Mouse (Mus musculus) cerebellum, postnatal 10 days (tissue): Measurements from ENCODE around the gene Lpcat2b.
A peak's percentile ranks its signal among the peaks of the same experiment; 100 is the strongest.
"Not testable (repeated sequence)": the region's sequence is repeated elsewhere in the genome, so short reads cannot be mapped to it uniquely, and the experiment has no call there.

Experiments
- DNase-seq, 2 experiments: peaks; one replicate each; pipeline ENCODE4 v3.0.0; 2021; ENCODE audit warnings: mixed read lengths in 2 of 2

The Lpcat2b gene

DNA sequence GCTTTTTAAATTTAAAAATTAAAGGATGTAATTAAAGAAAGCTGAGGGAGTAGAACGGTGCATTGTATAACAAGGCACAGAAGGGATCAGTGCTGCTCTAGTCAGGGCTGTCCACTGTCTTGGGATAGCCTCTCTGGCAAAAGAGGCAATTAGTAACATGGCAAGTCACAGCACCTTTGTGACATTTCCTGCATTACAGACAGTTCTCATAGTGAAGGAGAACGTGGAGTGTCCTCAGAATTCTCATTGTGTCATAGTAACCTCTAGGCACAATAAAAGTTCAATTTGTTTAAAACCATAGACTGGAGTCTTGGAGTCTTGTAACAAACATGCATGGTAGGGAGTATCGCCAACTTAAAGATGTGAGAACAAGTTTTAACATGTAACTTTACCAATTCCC lies at the start of gene Lpcat2b:
Gene Lpcat2b (plus strand): TSS at position 301 of the 400 bp plus-strand sequence.
- no peak for DNase-seq

DNA sequence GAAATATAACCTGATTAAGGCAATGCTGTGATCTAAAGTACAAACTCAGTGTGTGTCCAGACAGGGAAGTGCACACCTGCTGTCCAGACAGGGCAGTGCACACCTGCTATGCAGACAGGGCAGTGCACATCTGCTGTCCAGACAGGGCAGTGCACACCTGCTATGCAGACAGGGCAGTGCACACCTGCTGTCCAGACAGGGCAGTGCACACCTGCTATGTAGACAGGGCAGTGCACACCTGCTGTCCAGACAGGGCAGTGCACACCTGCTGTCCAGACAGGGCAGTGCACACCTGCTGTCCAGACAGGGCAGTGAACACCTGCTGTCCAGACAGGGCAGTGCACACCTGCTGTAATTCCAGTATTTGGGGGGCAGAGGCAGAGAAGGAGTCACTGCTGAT lies 44.9 kb upstream of the Lpcat2b start:
- DNase-seq, result not testable (repeated sequence)

DNA sequence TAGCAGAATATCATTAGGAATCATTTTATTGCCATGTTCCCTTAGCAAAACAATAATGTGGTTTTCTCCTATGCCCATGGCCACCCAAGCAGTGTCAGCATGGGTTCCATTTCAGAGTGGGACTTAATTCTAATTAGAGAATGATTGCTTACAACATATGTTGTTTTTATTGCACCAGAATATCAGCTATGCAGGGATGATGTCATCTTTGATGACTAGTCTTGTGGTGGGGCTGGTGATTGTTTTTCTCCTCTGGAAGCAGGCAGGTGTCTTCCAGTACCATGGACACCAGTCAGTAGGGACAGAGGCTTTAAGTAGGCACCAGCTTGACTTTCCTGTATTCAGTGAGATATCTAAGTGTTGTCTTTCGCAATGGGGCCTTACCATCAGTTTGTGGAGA lies 43.6 kb upstream of the Lpcat2b start:
- no peak for DNase-seq

GRCm38 (mm10) chr5:107389373-107389772 lies 42.0 kb upstream of the Lpcat2b start:
- DNase-seq, result peak in 1 of 2 experiments; percentile 10

DNA sequence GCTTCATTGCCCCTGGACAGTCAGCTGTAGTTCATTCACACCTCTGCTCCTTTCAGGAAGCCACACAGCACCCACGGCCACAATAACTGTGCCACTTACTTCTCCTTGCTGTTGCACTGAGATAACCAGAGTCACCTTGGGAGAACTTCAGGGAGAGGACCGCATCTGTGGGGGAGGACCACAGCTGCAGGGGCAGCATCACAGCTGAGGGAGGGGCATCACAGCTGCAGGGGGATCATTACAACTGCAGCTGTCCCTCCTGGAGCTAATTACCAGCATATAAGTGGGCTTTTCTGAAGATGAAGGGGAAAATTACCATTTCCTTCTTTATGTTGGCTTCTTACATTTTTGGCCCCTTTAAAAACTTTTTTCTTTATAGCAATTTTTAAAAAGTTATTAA lies 36.9 kb upstream of the Lpcat2b start:
- DNase-seq, result no peak

DNA sequence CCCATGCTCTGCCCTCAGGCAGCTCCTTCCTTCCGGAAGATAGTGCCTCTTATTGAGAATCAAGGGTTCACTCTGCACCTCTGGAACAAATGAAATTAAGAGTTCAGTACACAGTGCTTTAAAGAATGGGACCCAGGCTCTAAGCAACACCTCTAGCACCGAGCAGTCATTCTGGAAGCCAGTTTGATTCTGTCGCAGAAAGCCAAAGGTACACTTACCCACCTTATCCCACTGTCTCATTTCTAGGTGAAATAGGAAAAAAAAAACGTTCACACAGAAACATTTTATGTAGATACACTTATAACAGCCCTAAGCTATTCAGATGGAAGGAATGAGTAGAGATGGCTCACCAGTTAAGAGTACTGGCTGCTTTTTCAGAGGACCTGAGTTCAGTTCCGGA lies 28.9 kb upstream of the Lpcat2b start, which contains the start of gene Ephx4:
Gene Ephx4 (plus strand): TSS at position 301 of the 400 bp plus-strand sequence.
- DNase-seq, result no peak

DNA sequence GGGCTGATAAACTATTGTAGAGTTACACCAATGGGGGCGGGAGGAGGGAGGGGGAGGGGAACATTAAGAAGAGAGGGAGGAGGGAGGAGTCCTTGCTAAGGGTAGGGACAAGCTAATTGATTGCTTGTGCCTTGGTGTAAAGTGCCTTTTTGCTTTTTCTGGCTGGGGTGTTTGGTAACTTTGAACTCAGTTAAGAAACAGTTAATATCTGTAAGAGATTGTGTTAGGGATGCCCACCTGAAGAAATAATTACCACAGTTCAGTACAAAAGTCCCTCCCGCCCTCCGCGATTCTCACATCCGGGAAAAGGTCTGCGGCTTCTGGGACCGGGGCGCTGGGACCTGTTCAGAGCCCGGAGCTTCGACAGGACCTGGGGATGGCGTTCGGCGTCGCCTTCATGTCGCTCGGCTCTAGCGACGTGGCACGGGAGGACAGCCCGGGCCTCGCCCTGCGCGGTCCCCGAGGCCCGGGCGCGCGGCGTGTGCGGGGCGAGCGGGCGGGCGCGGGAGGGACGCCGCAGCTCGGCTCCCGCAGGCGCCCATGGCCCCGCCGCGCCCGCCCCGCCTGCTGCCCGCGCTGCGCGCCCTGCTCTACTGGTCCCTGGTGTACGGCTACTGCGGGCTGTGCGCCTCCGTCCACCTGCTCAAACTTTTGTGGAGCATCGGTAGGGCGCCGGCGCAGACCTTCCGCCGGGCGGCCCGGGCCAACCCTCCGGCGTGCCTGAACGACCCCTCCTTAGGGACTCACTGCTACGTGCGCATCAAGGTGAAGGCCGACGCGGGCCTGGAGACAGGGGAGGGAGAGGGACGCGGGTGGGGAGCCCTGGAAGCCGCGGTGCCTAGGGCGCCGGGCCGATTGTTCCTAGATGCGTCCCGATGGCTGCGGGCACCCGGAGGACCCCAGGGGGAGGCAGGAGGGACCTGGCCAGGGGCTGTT lies 28.1 kb upstream of the Lpcat2b start:
- DNase-seq, result peak; percentile 56 to 63

DNA sequence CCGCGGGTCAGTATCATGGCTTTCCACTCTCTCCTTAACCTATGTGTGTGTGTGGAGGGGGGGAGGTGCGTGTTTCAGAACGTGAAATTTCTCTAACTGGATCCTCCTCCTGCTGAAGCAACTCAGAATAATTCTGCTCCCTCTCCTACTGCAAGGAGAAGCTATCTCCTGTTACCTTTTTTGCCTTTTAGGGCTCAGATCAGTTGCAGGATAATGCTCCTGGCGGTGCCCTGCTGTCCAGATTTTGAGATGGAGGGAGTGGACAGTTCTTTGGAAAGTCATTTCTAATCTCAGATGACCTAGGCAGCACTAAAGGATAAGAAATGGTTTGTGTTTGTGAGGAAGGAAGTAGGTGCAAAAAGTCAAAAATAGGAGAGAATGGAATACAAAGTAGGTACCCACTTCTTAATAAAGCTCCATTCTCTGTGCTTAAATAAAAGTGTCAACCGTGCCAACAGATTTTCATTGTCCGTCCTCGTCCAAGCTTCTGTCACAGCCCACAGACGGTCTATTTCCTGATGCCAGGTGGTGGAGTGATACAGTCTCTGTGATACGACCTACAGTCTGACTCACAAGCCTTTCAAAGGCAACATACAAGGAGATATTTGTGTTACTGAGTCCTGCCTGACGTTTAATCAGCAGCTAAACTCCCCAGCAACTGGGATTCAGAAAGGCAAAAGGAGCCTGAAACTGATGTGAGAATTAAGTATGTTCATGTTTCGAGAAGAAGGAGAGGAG lies 27.2 kb upstream of the Lpcat2b start:
- peak; percentile 61 to 70 for DNase-seq

DNA sequence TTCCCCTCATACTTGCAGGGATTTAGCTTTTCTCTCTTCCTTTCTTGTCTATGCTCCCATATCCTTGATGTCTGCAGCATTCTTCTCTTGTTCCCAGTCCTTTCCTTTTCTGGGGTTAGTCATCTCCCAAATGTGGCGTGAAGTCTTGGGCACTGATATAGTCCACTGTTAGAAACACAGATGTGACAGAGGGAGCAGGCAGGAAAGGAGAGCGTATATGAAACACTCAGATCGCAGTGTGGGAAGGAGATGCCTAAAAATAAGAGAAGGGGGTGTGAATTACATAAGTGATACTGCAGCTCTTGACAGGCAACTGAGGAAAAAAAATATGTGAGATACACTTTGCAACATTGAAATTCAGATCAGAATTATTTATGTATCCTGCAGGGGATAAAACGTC lies 26.0 kb upstream of the Lpcat2b start:
- DNase-seq, result no peak

DNA sequence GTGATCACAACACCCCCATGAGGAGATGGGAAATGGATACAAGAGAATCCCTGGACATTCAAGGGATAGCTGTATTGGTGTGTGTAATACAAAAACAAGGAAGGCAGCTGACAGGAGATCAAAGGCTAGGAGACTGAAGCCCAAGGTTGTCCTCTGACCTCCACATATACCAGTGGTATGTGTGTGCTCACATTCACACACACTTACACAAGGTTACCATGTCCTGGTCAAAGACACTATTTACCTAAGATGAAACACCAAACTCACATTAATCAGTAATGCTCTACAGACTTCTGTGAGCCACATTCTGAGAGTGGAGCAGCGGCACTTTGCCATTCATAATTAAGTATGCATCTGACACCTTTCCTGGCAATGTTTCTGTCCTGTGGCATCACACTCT lies 21.0 kb upstream of the Lpcat2b start:
- no peak for DNase-seq

DNA sequence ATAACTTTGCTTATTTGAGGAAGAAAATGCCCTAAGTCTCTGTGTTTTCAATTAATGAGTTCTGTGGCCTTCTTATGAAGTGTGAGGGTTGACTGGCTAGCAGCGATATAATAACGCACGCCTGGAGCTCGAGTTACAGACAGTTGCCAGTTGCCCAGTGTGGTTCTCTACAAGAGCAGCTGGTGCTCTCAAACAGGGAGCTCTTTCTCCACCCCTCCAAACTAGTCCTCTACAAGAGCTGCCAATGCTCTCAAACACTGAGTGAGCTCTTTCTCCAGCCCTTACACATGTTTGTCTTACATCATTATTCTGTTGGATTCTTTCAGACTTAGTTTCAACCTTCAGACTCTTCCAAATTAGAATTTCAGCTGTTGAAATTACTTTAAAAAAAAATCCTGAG lies 20.0 kb upstream of the Lpcat2b start:
- peak; percentile 53 to 62 for DNase-seq

- DNase-seq, result no peak
These were observed 19.1 kb upstream of the Lpcat2b start for GRCm38 (mm10) chr5:107412285-107412684.

DNA sequence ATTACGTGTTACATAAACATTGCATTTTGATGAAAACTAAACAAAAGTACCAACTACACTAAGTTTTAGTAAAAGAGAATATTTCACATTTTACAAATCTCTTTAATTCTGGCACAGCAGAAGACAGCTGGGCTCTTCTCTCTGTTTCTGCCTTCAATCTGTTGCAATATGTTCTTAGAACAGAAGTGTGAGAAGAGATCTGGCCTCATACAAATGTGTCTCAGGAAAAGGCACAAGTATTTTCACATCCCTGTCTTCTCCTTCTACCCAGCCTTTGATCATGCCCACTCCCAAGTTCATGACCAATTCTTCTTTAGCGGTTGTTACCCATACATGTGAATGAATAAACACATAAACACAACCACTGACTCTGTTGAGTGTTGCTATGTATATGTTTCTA lies 16.3 kb upstream of the Lpcat2b start:
- DNase-seq, result no peak

DNA sequence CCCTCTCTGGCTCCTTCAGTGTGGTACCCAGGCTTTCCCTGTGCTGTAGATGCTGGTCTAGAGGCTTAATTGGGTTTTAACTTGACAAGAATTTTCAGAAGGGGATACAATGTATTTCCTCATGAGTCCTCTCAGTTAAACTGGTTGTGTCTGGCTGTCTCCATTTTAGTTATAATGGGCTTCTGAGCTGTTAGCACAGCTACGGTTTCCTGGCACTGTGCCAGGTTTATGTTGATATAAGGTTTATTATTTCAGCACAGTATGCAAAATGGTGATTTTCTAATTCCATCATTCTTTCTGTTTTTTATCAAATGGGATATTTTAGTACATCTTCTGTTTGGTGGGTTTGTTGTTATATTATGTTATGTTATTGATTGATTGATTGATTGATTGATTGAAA lies 9.7 kb upstream of the Lpcat2b start:
- DNase-seq, result no peak

- DNase-seq, result no peak
These were observed 2.7 kb downstream of the Lpcat2b start for GRCm38 (mm10) chr5:107434001-107434400.

GRCm38 (mm10) chr5:107436185-107436584 lies 4.8 kb downstream of the Lpcat2b start:
- no peak for DNase-seq

- DNase-seq, result peak; percentile 6 to 11
These were observed 5.3 kb downstream of the Lpcat2b start for GRCm38 (mm10) chr5:107436587-107437209.

DNA sequence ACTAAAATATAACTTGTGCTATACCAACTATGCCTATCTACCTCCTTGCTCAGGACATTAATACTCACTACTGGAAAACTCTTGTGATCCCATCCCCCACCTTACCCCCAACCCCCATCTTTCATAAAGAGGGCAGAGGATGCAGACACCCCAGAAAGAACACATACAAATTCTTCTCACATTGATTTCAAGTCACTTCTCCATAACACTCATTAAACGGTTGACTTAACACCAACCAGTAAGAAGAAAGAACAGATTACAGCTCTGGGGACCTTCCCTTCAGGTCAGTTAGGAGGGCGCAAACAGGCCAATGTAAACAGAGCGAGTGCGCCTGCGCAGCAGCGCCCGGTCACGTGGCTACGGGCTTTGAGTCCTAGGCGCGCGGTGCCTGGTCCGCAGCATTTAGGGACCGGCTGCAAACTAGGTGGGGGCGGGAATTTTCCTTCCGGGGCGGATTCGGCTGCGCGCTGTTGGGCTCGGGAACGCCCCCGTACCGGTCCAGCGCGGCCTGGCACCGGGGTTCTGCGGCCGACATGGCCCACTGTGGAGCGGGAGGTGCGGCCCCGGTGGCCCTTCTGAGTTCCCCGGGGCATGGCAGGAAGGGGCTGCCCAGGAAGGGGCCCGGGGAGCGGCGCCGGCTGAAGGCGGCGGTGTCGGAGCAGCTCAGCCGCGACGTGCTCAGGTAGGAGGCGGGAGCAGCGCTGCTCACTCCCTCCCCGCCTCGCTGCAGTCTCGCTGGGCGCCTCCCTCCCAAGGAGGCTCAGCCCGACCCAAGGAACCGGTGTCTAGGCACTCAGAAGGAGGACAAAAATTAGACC lies 6.3 kb downstream of the Lpcat2b start, which contains the start of gene Btbd8:
Gene Btbd8 (plus strand): TSS at position 534 of the 818 bp plus-strand sequence.
- peak; percentile 98 for DNase-seq

DNA sequence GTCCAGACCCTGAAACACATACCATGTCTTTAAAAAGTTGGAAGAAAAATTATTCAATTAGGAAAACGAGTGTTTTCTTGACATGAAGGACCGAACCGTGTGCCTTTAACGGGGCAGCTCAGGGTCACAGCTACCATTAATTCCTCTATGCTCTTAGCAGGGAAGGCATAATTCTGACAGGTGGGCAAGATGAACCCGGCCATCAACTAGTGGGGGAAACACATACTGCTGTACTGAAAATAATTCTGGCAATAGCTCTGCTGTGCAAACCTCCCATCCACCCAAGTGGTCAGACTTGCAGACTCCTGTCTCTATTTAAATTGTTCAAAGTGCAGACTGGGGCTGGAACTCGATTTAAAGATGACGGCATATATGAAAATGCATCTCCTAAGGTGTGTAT lies 7.0 kb downstream of the Lpcat2b start:
- no peak for DNase-seq

- DNase-seq, result no peak
These were observed 10.5 kb downstream of the Lpcat2b start for GRCm38 (mm10) chr5:107441881-107442280.

DNA sequence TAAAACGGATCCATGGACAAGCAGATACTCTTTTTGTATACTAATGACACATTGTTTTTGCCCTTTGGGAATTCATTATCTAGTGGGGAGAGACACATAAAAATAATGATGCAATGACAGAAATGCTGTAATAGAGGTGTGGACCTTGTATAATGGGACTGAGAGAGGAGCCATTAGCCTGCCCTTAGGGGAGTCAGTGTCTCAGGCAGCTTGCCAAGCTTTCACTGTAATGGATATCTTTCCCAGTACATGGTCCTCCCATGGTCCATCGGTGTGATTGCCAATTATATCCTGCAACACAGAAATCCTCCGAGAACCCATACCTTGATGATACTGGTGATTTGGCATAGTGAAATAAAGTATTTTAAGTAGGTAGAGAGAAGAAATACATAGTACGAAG lies 12.9 kb downstream of the Lpcat2b start:
- DNase-seq, result peak; percentile 12 to 26

DNA sequence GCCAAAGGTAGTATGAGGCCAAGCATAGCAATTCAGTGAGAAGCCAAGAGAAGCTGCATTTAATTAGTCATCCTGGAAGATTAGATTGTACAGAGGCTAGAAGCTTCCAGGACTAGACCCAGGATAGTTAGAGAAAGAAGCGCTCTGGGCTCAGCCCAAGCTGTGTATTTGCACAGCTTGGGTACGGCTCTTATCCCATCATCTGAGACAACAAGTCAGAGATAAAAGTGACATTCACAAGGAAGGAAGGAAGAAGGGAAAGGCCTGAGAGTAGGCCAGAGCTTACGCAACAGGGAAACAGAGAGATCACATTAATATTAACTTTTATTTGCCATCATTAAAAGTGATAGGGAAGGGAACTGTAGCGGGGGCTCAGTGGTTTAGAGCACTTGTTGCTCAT lies 16.6 kb downstream of the Lpcat2b start:
- no peak for DNase-seq
